ENCODE assay signal across 15 mouse cellular contexts in genomic region chr7:110784965-110785364, GRCm38 (mm10). TPM values are rescaled to one million over a fixed set of nuclear protein-coding genes. Genes with fewer than 3 reads are reported as not detected.
DNase-seq lines count a peak whose midpoint lies in the region; ATAC-seq and TF ChIP-seq lines count a peak whose summit lies in the region.
"Had no signal": no experiment of that assay in that cellular context is flagged by ENCODE, and none has a peak within 500 bp of the region (broad histone marks: within the 10 kb centered on the region; RNA-seq: fewer than 3 reads in every experiment).

No protein-coding gene starts in this region.

- ATAC-seq in forebrain, postnatal 0 days: no peak
- peak; percentile 39; the same call in 1 of the 2 replicates for ATAC-seq in limb, embryonic 14.5 days (ENCODE audit: low FRiP score, low read depth)
- ATAC-seq in intestine, embryonic 16.5 days: peak; percentile 49
- ATAC-seq in stomach, embryonic 14.5 days (ENCODE audit: insufficient number of reproducible peaks, insufficient read depth, low FRiP score, low read depth): 0 out of 2 replicates have a peak, but pooled peaks have one; percentile 36
- ATAC-seq in midbrain, embryonic 15.5 days (replicated peaks): no peak
- ATAC-seq: forebrain, embryonic 15.5 days had no signal

- H3K27me3 ChIP-seq in forebrain, embryonic 10.5 days (ENCODE audit: poor library complexity, severe bottlenecking): no peaks in the 10 kb centered on the region
- no peaks in the 10 kb centered on the region for H3K27me3 ChIP-seq in forebrain, postnatal 0 days (ENCODE audit: insufficient read depth, low read length)
- no peaks in the 10 kb centered on the region for H3K27me3 ChIP-seq in limb, embryonic 14.5 days (ENCODE audit: control insufficient read depth, insufficient read depth, low read length)
- H3K27me3 ChIP-seq in limb, embryonic 10.5 days (ENCODE audit: low read depth, poor library complexity, severe bottlenecking): no peaks in the 10 kb centered on the region
- no peaks in the 10 kb centered on the region for H3K27me3 ChIP-seq in intestine, embryonic 16.5 days (replicated peaks; ENCODE audit: control insufficient read depth, insufficient read depth, low read length)
- no peaks in the 10 kb centered on the region for H3K27me3 ChIP-seq in stomach, embryonic 14.5 days (ENCODE audit: control insufficient read depth, insufficient read depth, low read length)
- no peaks in the 10 kb centered on the region for H3K27me3 ChIP-seq in midbrain, embryonic 15.5 days (replicated peaks)
- H3K27me3 ChIP-seq: embryonic facial prominence, embryonic 13.5 days; forebrain, embryonic 15.5 days had no signal

- no peak overlapping the region for H3K4me2 ChIP-seq in forebrain, postnatal 0 days (ENCODE audit: low read depth)
- H3K4me2 ChIP-seq in limb, embryonic 14.5 days (replicated peaks; ENCODE audit: low read depth, low read length, severe bottlenecking): no peak overlapping the region
- no peak overlapping the region for H3K4me2 ChIP-seq in intestine, embryonic 16.5 days (ENCODE audit: low read depth, low read length)
- H3K4me2 ChIP-seq in stomach, embryonic 14.5 days (replicated peaks; ENCODE audit: low read depth, low read length): no peak overlapping the region
- no peak overlapping the region for H3K4me2 ChIP-seq in midbrain, embryonic 15.5 days
- H3K4me2 ChIP-seq: embryonic facial prominence, embryonic 13.5 days; forebrain, embryonic 15.5 days; hindbrain, embryonic 14.5 days had no signal

- DNase-seq in forebrain, embryonic 10.5 days (ENCODE audit: extremely low spot score, low spot score): no peak
- no peak for DNase-seq in forebrain, postnatal 0 days
- no peak for DNase-seq in limb, embryonic 14.5 days (ENCODE audit: low spot score)
- DNase-seq in limb, embryonic 10.5 days (ENCODE audit: low spot score): no peak
- no peak for DNase-seq in adrenal gland, postnatal 14 days
- DNase-seq: adrenal gland, postnatal 25 days; cerebellum, postnatal 25 days; lung, postnatal 14 days had no signal

- no peak overlapping the region for H3K4me3 ChIP-seq in forebrain, embryonic 10.5 days
- H3K4me3 ChIP-seq in forebrain, postnatal 0 days (ENCODE audit: low read depth, low read length): no peak overlapping the region
- no peak overlapping the region for H3K4me3 ChIP-seq in limb, embryonic 14.5 days (replicated peaks; ENCODE audit: low read length)
- H3K4me3 ChIP-seq in limb, embryonic 10.5 days: no peak overlapping the region
- H3K4me3 ChIP-seq in intestine, embryonic 16.5 days (ENCODE audit: low read length): no peak overlapping the region
- no peak overlapping the region for H3K4me3 ChIP-seq in stomach, embryonic 14.5 days (ENCODE audit: low read depth, low read length)
- no peak overlapping the region for H3K4me3 ChIP-seq in midbrain, embryonic 15.5 days
- H3K4me3 ChIP-seq: embryonic facial prominence, embryonic 13.5 days; forebrain, embryonic 15.5 days; midbrain, embryonic 10.5 days had no signal

- no peaks in the 10 kb centered on the region for H3K9me3 ChIP-seq in forebrain, embryonic 10.5 days
- no peaks in the 10 kb centered on the region for H3K9me3 ChIP-seq in forebrain, postnatal 0 days (ENCODE audit: low read length)
- H3K9me3 ChIP-seq in limb, embryonic 14.5 days (ENCODE audit: control insufficient read depth, low read length): no peaks in the 10 kb centered on the region
- no peaks in the 10 kb centered on the region for H3K9me3 ChIP-seq in limb, embryonic 10.5 days (replicated peaks)
- no peaks in the 10 kb centered on the region for H3K9me3 ChIP-seq in intestine, embryonic 16.5 days (ENCODE audit: control insufficient read depth, low read length)
- no peaks in the 10 kb centered on the region for H3K9me3 ChIP-seq in stomach, embryonic 14.5 days (ENCODE audit: control insufficient read depth, low read depth, low read length)
- H3K9me3 ChIP-seq in midbrain, embryonic 15.5 days: no peaks in the 10 kb centered on the region
- H3K9me3 ChIP-seq: embryonic facial prominence, embryonic 13.5 days; forebrain, embryonic 15.5 days; midbrain, embryonic 10.5 days had no signal

- 77% methylated on average over 8 of the region's 8 CpGs for WGBS in forebrain, embryonic 10.5 days
- WGBS in forebrain, postnatal 0 days: 72% methylated on average over 8 of the region's 8 CpGs
- 40% methylated on average over 8 of the region's 8 CpGs for WGBS in limb, embryonic 14.5 days
- WGBS in limb, embryonic 10.5 days: 59% methylated on average over 8 of the region's 8 CpGs
- 36% methylated on average over 8 of the region's 8 CpGs for WGBS in intestine, embryonic 16.5 days
- WGBS in stomach, embryonic 14.5 days: 40% methylated on average over 8 of the region's 8 CpGs
- WGBS in midbrain, embryonic 15.5 days: 80% methylated on average over 8 of the region's 8 CpGs

- no peak overlapping the region for H3K9ac ChIP-seq in forebrain, postnatal 0 days
- H3K9ac ChIP-seq in limb, embryonic 14.5 days (ENCODE audit: low read depth, low read length, severe bottlenecking): no peak overlapping the region
- no peak overlapping the region for H3K9ac ChIP-seq in intestine, embryonic 16.5 days (ENCODE audit: low read depth, low read length)
- H3K9ac ChIP-seq in stomach, embryonic 14.5 days (replicated peaks; ENCODE audit: low read depth, low read length): no peak overlapping the region
- H3K9ac ChIP-seq in midbrain, embryonic 15.5 days: no peak overlapping the region
- H3K9ac ChIP-seq: embryonic facial prominence, embryonic 13.5 days; forebrain, embryonic 15.5 days; hindbrain, embryonic 14.5 days had no signal

- H3K27ac ChIP-seq in forebrain, embryonic 10.5 days: 0 out of 2 replicates have a peak overlapping the region, but pooled peaks have one; percentile 21
- no peak overlapping the region for H3K27ac ChIP-seq in forebrain, postnatal 0 days (ENCODE audit: low read depth, low read length)
- H3K27ac ChIP-seq in limb, embryonic 14.5 days (replicated peaks; ENCODE audit: low read depth, low read length): no peak overlapping the region
- H3K27ac ChIP-seq in limb, embryonic 10.5 days: no peak overlapping the region
- no peak overlapping the region; the same call in 1 of the 2 replicates for H3K27ac ChIP-seq in intestine, embryonic 16.5 days (ENCODE audit: low read length)
- H3K27ac ChIP-seq in stomach, embryonic 14.5 days (ENCODE audit: low read length): no peak overlapping the region
- no peak overlapping the region for H3K27ac ChIP-seq in midbrain, embryonic 15.5 days
- H3K27ac ChIP-seq: embryonic facial prominence, embryonic 13.5 days; forebrain, embryonic 15.5 days; hindbrain, embryonic 14.5 days; midbrain, embryonic 10.5 days had no signal

- no peak for TF ChIP-seq CTCF in forebrain, postnatal 0 days (IDR thresholded peaks at IDR 0.05; ENCODE audit: low read depth)

- TF ChIP-seq POLR2A in limb, embryonic 14.5 days (IDR thresholded peaks at IDR 0.05; ENCODE audit: borderline replicate concordance, extremely low read depth, insufficient read depth, insufficient read length): no peak

- no peaks in the 10 kb centered on the region for H3K36me3 ChIP-seq in forebrain, embryonic 10.5 days (replicated peaks)
- no peaks in the 10 kb centered on the region for H3K36me3 ChIP-seq in forebrain, postnatal 0 days (ENCODE audit: insufficient read depth)
- no peaks in the 10 kb centered on the region for H3K36me3 ChIP-seq in limb, embryonic 14.5 days (ENCODE audit: control insufficient read depth, insufficient read depth, low read length)
- no peaks in the 10 kb centered on the region for H3K36me3 ChIP-seq in limb, embryonic 10.5 days
- no peaks in the 10 kb centered on the region for H3K36me3 ChIP-seq in intestine, embryonic 16.5 days (ENCODE audit: control insufficient read depth, insufficient read depth, low read length)
- H3K36me3 ChIP-seq in stomach, embryonic 14.5 days (ENCODE audit: control insufficient read depth, insufficient read depth, low read length): no peaks in the 10 kb centered on the region
- H3K36me3 ChIP-seq in midbrain, embryonic 15.5 days (replicated peaks): no peaks in the 10 kb centered on the region
- H3K36me3 ChIP-seq: embryonic facial prominence, embryonic 13.5 days; forebrain, embryonic 15.5 days; midbrain, embryonic 10.5 days had no signal

- peaks cover 36% of the 10 kb centered on the region for H3K4me1 ChIP-seq in forebrain, embryonic 10.5 days
- no peaks in the 10 kb centered on the region for H3K4me1 ChIP-seq in forebrain, postnatal 0 days (ENCODE audit: insufficient read depth)
- H3K4me1 ChIP-seq in limb, embryonic 14.5 days (ENCODE audit: control insufficient read depth, insufficient read depth, low read length): peaks cover 12% of the 10 kb centered on the region
- peaks cover 28% of the 10 kb centered on the region for H3K4me1 ChIP-seq in limb, embryonic 10.5 days
- peaks cover 15% of the 10 kb centered on the region; the same call in 1 of the 2 replicates for H3K4me1 ChIP-seq in intestine, embryonic 16.5 days (ENCODE audit: control insufficient read depth, insufficient read depth, low read length)
- peaks cover 12% of the 10 kb centered on the region for H3K4me1 ChIP-seq in stomach, embryonic 14.5 days (ENCODE audit: control insufficient read depth, insufficient read depth, low read length)
- H3K4me1 ChIP-seq in midbrain, embryonic 15.5 days: no peaks in the 10 kb centered on the region

RNA-seq across cellular contexts. Expression of gene Ampd3, which starts 17.0 kb away (rescaled TPM):
- polyA plus RNA-seq in forebrain, embryonic 10.5 days (2016; fragmentation: Nextera tagmentation; extraction: Ambion mirVana): 1.2 and 1.5 TPM in 2 replicates
- 9.9 and 11.0 TPM in 2 replicates for total RNA-seq in forebrain, postnatal 0 days (2014; rRNA removed)
- polyA plus RNA-seq in forebrain, postnatal 0 days (2015; fragmentation: Nextera tagmentation; extraction: Ambion mirVana): 4.8 and 8.6 TPM in 2 replicates
- 6.6 and 7.0 TPM in 2 replicates for polyA plus RNA-seq in limb, embryonic 14.5 days (2012; rRNA removed)
- 6.9 and 7.1 TPM in 2 replicates for polyA plus RNA-seq in limb, embryonic 14.5 days (2014; fragmentation: Nextera tagmentation; extraction: Ambion mirVana)
- polyA plus RNA-seq in limb, embryonic 10.5 days (2016; fragmentation: Nextera tagmentation; extraction: Ambion mirVana): 1.0 and 1.9 TPM in 2 replicates
- polyA plus RNA-seq in intestine, embryonic 16.5 days (2015; fragmentation: Nextera tagmentation; extraction: Ambion mirVana): 4.0 and 4.5 TPM in 2 replicates
- polyA plus RNA-seq in stomach, embryonic 14.5 days (2014; fragmentation: Nextera tagmentation; extraction: Ambion mirVana): 2.1 and 2.9 TPM in 2 replicates
- 9.7 and 10.1 TPM in 2 replicates for polyA plus RNA-seq in midbrain, embryonic 15.5 days (2015; fragmentation: Nextera tagmentation; extraction: Ambion mirVana)
- 22.9 and 32.8 TPM in 2 replicates for total RNA-seq in adrenal gland, postnatal 14 days (2021)

RNA-seq across cellular contexts. Expression of gene Rnf141, which starts 59.3 kb away (rescaled TPM):
- 25.0 and 26.3 TPM in 2 replicates for polyA plus RNA-seq in forebrain, embryonic 10.5 days (2016; fragmentation: Nextera tagmentation; extraction: Ambion mirVana)
- 81.8 and 98.9 TPM in 2 replicates for total RNA-seq in forebrain, postnatal 0 days (2014; rRNA removed)
- polyA plus RNA-seq in forebrain, postnatal 0 days (2015; fragmentation: Nextera tagmentation; extraction: Ambion mirVana): 38.6 and 44.9 TPM in 2 replicates
- polyA plus RNA-seq in limb, embryonic 14.5 days (2012; rRNA removed): 19.4 and 22.0 TPM in 2 replicates
- 21.6 and 22.3 TPM in 2 replicates for polyA plus RNA-seq in limb, embryonic 14.5 days (2014; fragmentation: Nextera tagmentation; extraction: Ambion mirVana)
- 16.8 and 18.3 TPM in 2 replicates for polyA plus RNA-seq in limb, embryonic 10.5 days (2016; fragmentation: Nextera tagmentation; extraction: Ambion mirVana)
- polyA plus RNA-seq in intestine, embryonic 16.5 days (2015; fragmentation: Nextera tagmentation; extraction: Ambion mirVana): 37.5 and 39.0 TPM in 2 replicates
- 41.0 and 48.1 TPM in 2 replicates for polyA plus RNA-seq in stomach, embryonic 14.5 days (2014; fragmentation: Nextera tagmentation; extraction: Ambion mirVana)
- polyA plus RNA-seq in midbrain, embryonic 15.5 days (2015; fragmentation: Nextera tagmentation; extraction: Ambion mirVana): 30.7 and 35.5 TPM in 2 replicates
- 38.8 and 46.1 TPM in 2 replicates for total RNA-seq in adrenal gland, postnatal 14 days (2021)

Comparison
In these comparisons a context has a peak if more than half of its experiments do, and no peak if none do; other contexts are left out.
1. ATAC-seq: peak in limb, embryonic 14.5 days (single experiment), intestine, embryonic 16.5 days (single experiment) and stomach, embryonic 14.5 days (single experiment); none in forebrain, postnatal 0 days (single experiment) and midbrain, embryonic 15.5 days (single experiment).